ENCODE assay signal across 14 mouse cellular contexts in genomic region chr9:37400585-37400984, GRCm38 (mm10). TPM values are rescaled to one million over a fixed set of nuclear protein-coding genes. Genes with fewer than 3 reads are reported as not detected.
A peak's percentile ranks its signal among the peaks of the same experiment; 100 is the strongest.
DNase-seq lines count a peak whose midpoint lies in the region; ATAC-seq and TF ChIP-seq lines count a peak whose summit lies in the region.
"Had no signal": no experiment of that assay in that cellular context is flagged by ENCODE, and none has a peak within 500 bp of the region (broad histone marks: within the 10 kb centered on the region; RNA-seq: fewer than 3 reads in every experiment).

No protein-coding gene starts in this region.

- TF ChIP-seq CTCF in kidney, adult 2 months (conservative IDR thresholded peaks at IDR 0.05; ENCODE audit: insufficient read depth, insufficient read length, low read depth, low read length): no peak

- no peak overlapping the region for H3K9ac ChIP-seq in kidney, embryonic 14.5 days (ENCODE audit: low read depth, low read length)
- no peak overlapping the region for H3K9ac ChIP-seq in heart, embryonic 14.5 days (ENCODE audit: low read length)
- no peak overlapping the region for H3K9ac ChIP-seq in neural tube, embryonic 15.5 days (replicated peaks)
- H3K9ac ChIP-seq: hindbrain, embryonic 15.5 days; liver, embryonic 15.5 days had no signal

- ATAC-seq in kidney, embryonic 14.5 days (ENCODE audit: low FRiP score, low TSS enrichment): no peak
- ATAC-seq in heart, embryonic 14.5 days (ENCODE audit: insufficient number of reproducible peaks, insufficient read depth, low FRiP score, low read depth): peak; percentile 62; the same call in 1 of the 2 replicates
- ATAC-seq in neural tube, embryonic 15.5 days (ENCODE audit: low FRiP score): no peak
- ATAC-seq: forebrain, embryonic 14.5 days had no signal

- no peak for TF ChIP-seq POLR2A in kidney, adult 2 months (IDR thresholded peaks at IDR 0.05; ENCODE audit: low read depth, low read length)

- no peaks in the 10 kb centered on the region for H3K9me3 ChIP-seq in kidney, embryonic 14.5 days (ENCODE audit: control insufficient read depth, low read length)
- no peaks in the 10 kb centered on the region for H3K9me3 ChIP-seq in heart, embryonic 14.5 days (ENCODE audit: control insufficient read depth, low read length)
- no peaks in the 10 kb centered on the region for H3K9me3 ChIP-seq in neural tube, embryonic 15.5 days (replicated peaks)
- H3K9me3 ChIP-seq: hindbrain, embryonic 15.5 days; liver, embryonic 15.5 days had no signal

- no peak overlapping the region for H3K4me2 ChIP-seq in kidney, embryonic 14.5 days (replicated peaks; ENCODE audit: low read depth, low read length)
- H3K4me2 ChIP-seq in heart, embryonic 14.5 days (ENCODE audit: low read length): no peak overlapping the region
- H3K4me2 ChIP-seq in neural tube, embryonic 15.5 days: no peak overlapping the region
- H3K4me2 ChIP-seq: hindbrain, embryonic 15.5 days; liver, embryonic 15.5 days had no signal

- no peaks in the 10 kb centered on the region for H3K36me3 ChIP-seq in kidney, adult 2 months (ENCODE audit: control insufficient read depth, insufficient read depth, low read length)
- H3K36me3 ChIP-seq in kidney, embryonic 14.5 days (ENCODE audit: control insufficient read depth, insufficient read depth, low read length): no peaks in the 10 kb centered on the region
- no peaks in the 10 kb centered on the region for H3K36me3 ChIP-seq in heart, embryonic 14.5 days (ENCODE audit: control insufficient read depth, insufficient read depth, low read length)
- no peaks in the 10 kb centered on the region for H3K36me3 ChIP-seq in neural tube, embryonic 15.5 days
- H3K36me3 ChIP-seq: hindbrain, embryonic 15.5 days; liver, embryonic 15.5 days had no signal

- 76% methylated on average over 2 of the region's 2 CpGs for WGBS in kidney, adult 2 months
- 85% methylated on average over 2 of the region's 2 CpGs for WGBS in kidney, embryonic 14.5 days
- 63% methylated on average over 2 of the region's 2 CpGs for WGBS in heart, embryonic 14.5 days
- 52% methylated on average over 2 of the region's 2 CpGs for WGBS in neural tube, embryonic 15.5 days

- peak overlapping the region; percentile 67 for H3K27ac ChIP-seq in kidney, adult 2 months (ENCODE audit: insufficient read depth, low read depth, low read length)
- no peak overlapping the region for H3K27ac ChIP-seq in kidney, embryonic 14.5 days (ENCODE audit: low read depth, low read length)
- peak overlapping the region; percentile 53 to 68; a peak in 2 of 4 replicates for H3K27ac ChIP-seq in heart, embryonic 14.5 days (replicated peaks in 1 of 2; ENCODE audit: control insufficient read depth in 1 of 2, insufficient read depth in 1 of 2, low read depth in 2 of 2, low read length in 2 of 2)
- no peak overlapping the region for H3K27ac ChIP-seq in neural tube, embryonic 15.5 days (replicated peaks)
- H3K27ac ChIP-seq: hindbrain, embryonic 15.5 days; liver, embryonic 15.5 days had no signal

- H3K4me3 ChIP-seq in kidney, adult 2 months (ENCODE audit: insufficient read depth, low read depth, low read length): no peak overlapping the region
- H3K4me3 ChIP-seq in kidney, embryonic 14.5 days (ENCODE audit: low read length): no peak overlapping the region
- H3K4me3 ChIP-seq in heart, embryonic 14.5 days (ENCODE audit: control insufficient read depth in 1 of 2, insufficient read depth in 1 of 2, low read depth in 1 of 2, low read length in 2 of 2): no peak overlapping the region
- no peak overlapping the region for H3K4me3 ChIP-seq in neural tube, embryonic 15.5 days (replicated peaks)
- H3K4me3 ChIP-seq: hindbrain, embryonic 15.5 days; liver, embryonic 15.5 days had no signal

- DNase-seq in kidney, adult 2 months: peak; percentile 82
- peak; percentile 39 to 84 for DNase-seq in kidney, postnatal 25 days
- DNase-seq in skeletal muscle tissue, adult 2 months (ENCODE audit: low read depth, low spot score): peak; percentile 20
- DNase-seq in spleen, postnatal 4 days (ENCODE audit: low spot score in 2 of 2): no peak
- no peak for DNase-seq in thymus, postnatal 25 days
- DNase-seq: cerebellum, adult 9-11 months; spleen, adult 18-20 months; thymus, postnatal 4 days had no signal

- H3K4me1 ChIP-seq in kidney, adult 2 months (ENCODE audit: control insufficient read depth, insufficient read depth, low read length): no peaks in the 10 kb centered on the region
- H3K4me1 ChIP-seq in kidney, embryonic 14.5 days (ENCODE audit: control insufficient read depth, insufficient read depth, low read length): no peaks in the 10 kb centered on the region
- peaks cover 0 to 8% of the 10 kb centered on the region in 2 experiments; a peak in 1 of 4 replicates for H3K4me1 ChIP-seq in heart, embryonic 14.5 days (ENCODE audit: control insufficient read depth in 2 of 2, insufficient read depth in 2 of 2, low read length in 2 of 2)
- H3K4me1 ChIP-seq in neural tube, embryonic 15.5 days: no peaks in the 10 kb centered on the region
- H3K4me1 ChIP-seq: hindbrain, embryonic 15.5 days; liver, embryonic 15.5 days had no signal

- no peaks in the 10 kb centered on the region for H3K27me3 ChIP-seq in kidney, adult 2 months (replicated peaks; ENCODE audit: control insufficient read depth, insufficient read depth, low read length)
- H3K27me3 ChIP-seq in kidney, embryonic 14.5 days (ENCODE audit: control insufficient read depth, insufficient read depth, low read length): no peaks in the 10 kb centered on the region
- no peaks in the 10 kb centered on the region for H3K27me3 ChIP-seq in heart, embryonic 14.5 days (ENCODE audit: control insufficient read depth, insufficient read depth, low read length)
- no peaks in the 10 kb centered on the region for H3K27me3 ChIP-seq in neural tube, embryonic 15.5 days (replicated peaks)
- H3K27me3 ChIP-seq: hindbrain, embryonic 15.5 days; liver, embryonic 15.5 days had no signal

RNA-seq across cellular contexts. Expression of gene Robo4, which starts 1.1 kb away (rescaled TPM):
- 25.4 and 27.6 TPM in 2 replicates for polyA plus RNA-seq in kidney, adult 2 months (2012; rRNA removed)
- polyA plus RNA-seq in kidney, embryonic 14.5 days (2014; fragmentation: Nextera tagmentation; extraction: Ambion mirVana): 10.5 and 11.9 TPM in 2 replicates
- polyA plus RNA-seq in heart, embryonic 14.5 days (2014; fragmentation: Nextera tagmentation; extraction: Ambion mirVana): 10.4 and 11.3 TPM in 2 replicates
- 5.4 and 6.2 TPM in 2 replicates for polyA plus RNA-seq in neural tube, embryonic 15.5 days (2015; fragmentation: Nextera tagmentation; extraction: Ambion mirVana)

RNA-seq across cellular contexts. Expression of gene Robo3, which starts 32.5 kb away (rescaled TPM):
- polyA plus RNA-seq in kidney, adult 2 months (2012; rRNA removed): 14.4 and 18.7 TPM in 2 replicates
- polyA plus RNA-seq in kidney, embryonic 14.5 days (2014; fragmentation: Nextera tagmentation; extraction: Ambion mirVana): 0.09 and 0.11 TPM in 2 replicates
- polyA plus RNA-seq in heart, embryonic 14.5 days (2014; fragmentation: Nextera tagmentation; extraction: Ambion mirVana): 0.15 and 0.16 TPM in 2 replicates
- 4.8 and 8.7 TPM in 2 replicates for polyA plus RNA-seq in neural tube, embryonic 15.5 days (2015; fragmentation: Nextera tagmentation; extraction: Ambion mirVana)

RNA-seq across cellular contexts. Expression of gene Hepacam, which starts 33.4 kb away (rescaled TPM):
- 0.03 and 0.09 TPM in 2 replicates for polyA plus RNA-seq in kidney, adult 2 months (2012; rRNA removed)
- polyA plus RNA-seq in kidney, embryonic 14.5 days (2014; fragmentation: Nextera tagmentation; extraction: Ambion mirVana): not detected in 2 replicates
- polyA plus RNA-seq in heart, embryonic 14.5 days (2014; fragmentation: Nextera tagmentation; extraction: Ambion mirVana): not detected in 2 replicates
- 25.6 and 25.8 TPM in 2 replicates for polyA plus RNA-seq in neural tube, embryonic 15.5 days (2015; fragmentation: Nextera tagmentation; extraction: Ambion mirVana)
- polyA plus RNA-seq: liver, embryonic 15.5 days had no signal

RNA-seq across cellular contexts. Expression of gene Ccdc15, which starts 52.4 kb away (rescaled TPM):
- polyA plus RNA-seq in kidney, adult 2 months (2012; rRNA removed): 0.64 TPM in 2 replicates
- 5.8 and 8.2 TPM in 2 replicates for polyA plus RNA-seq in kidney, embryonic 14.5 days (2014; fragmentation: Nextera tagmentation; extraction: Ambion mirVana)
- polyA plus RNA-seq in heart, embryonic 14.5 days (2014; fragmentation: Nextera tagmentation; extraction: Ambion mirVana): 3.3 and 4.4 TPM in 2 replicates
- 6.4 and 7.7 TPM in 2 replicates for polyA plus RNA-seq in neural tube, embryonic 15.5 days (2015; fragmentation: Nextera tagmentation; extraction: Ambion mirVana)

Comparison
In these comparisons a context has a peak if more than half of its experiments do, and no peak if none do; other contexts are left out.
1. H3K27ac ChIP-seq: peak in kidney, adult 2 months (single experiment) and heart, embryonic 14.5 days (2 of 2); none in kidney, embryonic 14.5 days (single experiment) and neural tube, embryonic 15.5 days (single experiment).
2. DNase-seq: peak in kidney, adult 2 months (single experiment), kidney, postnatal 25 days (2 of 2) and skeletal muscle tissue, adult 2 months (single experiment); none in spleen, postnatal 4 days (0 of 2) and thymus, postnatal 25 days (single experiment).
3. RNA of gene Hepacam, which starts 33.4 kb away (polyA plus RNA-seq): 25.6 to 25.8 TPM in neural tube, embryonic 15.5 days; 0.03 to 0.09 TPM in kidney, adult 2 months, not detected in kidney, embryonic 14.5 days and not detected in heart, embryonic 14.5 days; every median in the first group is over 10 times any median in the second.